Mouse (Mus musculus) adrenal gland, adult 18-20 months (tissue): ENCODE results near the gene Myoz2. TPM values are rescaled to one million over a fixed set of nuclear protein-coding genes. Genes with fewer than 3 reads are reported as not detected.

Experiments
- DNase-seq, 2 experiments: peaks; one replicate each; pipeline ENCODE4 v3.0.0; 2021 to 2022; ENCODE audit warnings: low spot score in 2 of 2
- microRNA-seq, 2 experiments: library from miRNA; unstranded; fragments of <30 nt; microRNA quantifications; one replicate each; pipeline ENCODE4 v1.2.0; 2021; ENCODE audit warnings: borderline number of aligned reads in 2 of 2
- total RNA-seq, 2 experiments: library from RNA; stranded (reverse); gene quantifications; 1 replicate in 1 of 2; 2 replicates in 1 of 2; pipeline ENCODE4 v1.2.3; 2021

Myoz2 gene
- total RNA-seq, 2 experiments from 2014 or later: 0.42 TPM; not detected in 1

GRCm38 (mm10) chr3:123009417-123009816 is 25.4 kb downstream of the Myoz2 start:
- DNase-seq: no peak

- no peak for DNase-seq
Measured at GRCm38 (mm10) chr3:123007386-123007785, 27.4 kb downstream of the Myoz2 start.

- DNase-seq: no peak
Measured at GRCm38 (mm10) chr3:123001053-123001452, 33.8 kb downstream of the Myoz2 start.

DNA sequence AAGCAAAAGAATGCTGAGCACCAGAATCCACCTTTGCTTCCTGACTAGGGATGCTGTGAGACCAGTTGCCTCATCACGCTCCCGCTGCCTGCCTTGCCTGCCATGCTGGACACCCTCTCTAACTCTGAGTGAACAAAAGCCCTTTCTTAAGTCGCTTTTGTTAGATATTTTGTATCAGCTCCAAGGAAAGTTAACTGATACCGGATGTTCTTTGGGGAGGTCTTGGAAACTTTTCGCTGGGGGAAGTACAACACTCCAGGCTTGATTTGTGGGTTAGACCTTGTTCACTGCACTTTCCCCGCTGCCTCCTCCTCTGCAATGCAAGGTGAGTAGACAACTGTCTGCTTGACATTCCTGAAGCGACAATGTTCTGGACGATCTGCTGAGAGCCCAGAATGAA is 36.3 kb downstream of the Myoz2 start:
- no peak for DNase-seq

GRCm38 (mm10) chr3:122996968-122997367 is 37.8 kb downstream of the Myoz2 start:
- DNase-seq: no peak

GRCm38 (mm10) chr3:122986906-122987305 is 47.9 kb downstream of the Myoz2 start:
- no peak for DNase-seq

DNA sequence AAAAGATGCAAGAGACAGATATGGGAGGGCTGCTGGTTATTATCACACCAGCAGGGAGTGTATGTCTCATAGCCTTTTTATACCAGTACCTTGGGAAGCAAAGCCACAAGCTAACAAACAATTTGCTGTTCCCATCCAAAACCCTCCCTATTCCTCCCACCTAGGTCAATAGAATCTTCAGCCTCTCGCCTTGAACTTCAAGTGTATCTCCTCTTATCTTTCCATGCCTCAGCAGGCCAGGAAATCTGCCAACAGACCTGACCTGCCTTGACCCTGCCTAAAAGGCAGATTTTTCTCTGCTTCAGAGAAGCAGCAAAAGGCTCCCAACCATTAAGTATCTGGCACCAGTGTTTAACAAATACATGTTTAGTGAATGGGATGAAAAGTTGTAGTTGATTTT is 48.4 kb downstream of the Myoz2 start:
- DNase-seq: peak; percentile 34 to 45

DNA sequence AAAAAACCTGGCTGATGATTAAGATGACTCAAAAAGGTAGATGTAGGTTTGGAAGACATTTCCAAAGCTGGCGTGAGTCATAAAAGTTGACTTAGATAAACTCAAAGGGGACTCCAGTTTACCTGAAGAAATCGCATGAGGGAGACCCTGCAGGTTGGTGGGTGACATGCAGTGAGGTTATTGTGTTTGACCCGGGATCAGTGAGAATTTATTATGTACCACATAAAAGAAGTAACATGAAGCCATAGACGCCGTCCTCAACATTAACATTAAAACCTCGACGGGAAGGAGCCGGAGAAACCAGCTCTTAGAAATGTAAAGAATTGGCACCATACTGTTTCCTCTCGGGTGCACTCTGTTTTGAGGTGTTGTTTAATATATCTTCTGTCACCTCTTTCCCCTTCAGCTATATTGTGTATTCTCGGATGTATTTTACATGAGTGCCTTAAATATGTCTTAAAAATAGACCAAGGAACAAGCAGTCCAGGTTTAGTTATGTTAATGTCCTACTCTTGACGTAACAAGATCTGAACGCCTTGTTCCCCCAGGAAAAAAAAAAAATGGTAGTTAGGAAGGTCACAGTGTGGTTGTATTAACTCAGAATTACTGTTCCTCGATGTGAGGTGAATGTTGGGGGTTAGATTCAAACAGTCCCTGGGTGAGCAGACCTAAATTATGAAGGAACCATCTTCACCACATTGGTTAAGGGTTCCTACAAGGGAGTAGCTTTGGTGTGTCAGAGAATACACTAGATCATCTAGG is 49.5 kb downstream of the Myoz2 start:
- DNase-seq: no peak

GRCm38 (mm10) chr3:122984249-122985182 is 50.3 kb downstream of the Myoz2 start, which contains the start of gene Usp53:
Gene Usp53 (minus strand): TSS chr3:122984510.
- DNase-seq: peak; percentile 93 to 96

GRCm38 (mm10) chr3:122983849-122984248 is 51.0 kb downstream of the Myoz2 start:
- DNase-seq: no peak

- DNase-seq: no peak
Measured at GRCm38 (mm10) chr3:122975964-122976363, 58.9 kb downstream of the Myoz2 start.

- DNase-seq: no peak
Measured at GRCm38 (mm10) chr3:122975363-122975762, 59.5 kb downstream of the Myoz2 start.

DNA sequence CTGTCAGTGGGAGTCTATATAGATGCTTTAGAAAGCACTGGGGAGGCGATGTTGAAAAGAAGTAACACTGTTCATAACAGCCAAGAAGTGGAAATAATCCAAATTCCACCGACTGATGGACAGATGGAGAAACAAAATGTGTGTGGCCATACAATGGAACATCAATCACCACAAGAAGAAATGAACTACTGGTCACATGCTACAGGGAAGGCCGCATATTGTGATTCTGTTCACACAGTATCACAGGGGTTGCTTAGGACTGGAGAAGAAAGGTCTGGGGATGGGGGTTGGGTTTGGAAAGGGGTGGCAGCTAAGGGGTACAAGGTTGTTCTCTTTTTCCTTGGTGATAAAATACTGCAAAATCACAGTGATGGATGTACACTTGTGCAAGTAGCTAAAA is 60.0 kb downstream of the Myoz2 start:
- DNase-seq: no peak

DNA sequence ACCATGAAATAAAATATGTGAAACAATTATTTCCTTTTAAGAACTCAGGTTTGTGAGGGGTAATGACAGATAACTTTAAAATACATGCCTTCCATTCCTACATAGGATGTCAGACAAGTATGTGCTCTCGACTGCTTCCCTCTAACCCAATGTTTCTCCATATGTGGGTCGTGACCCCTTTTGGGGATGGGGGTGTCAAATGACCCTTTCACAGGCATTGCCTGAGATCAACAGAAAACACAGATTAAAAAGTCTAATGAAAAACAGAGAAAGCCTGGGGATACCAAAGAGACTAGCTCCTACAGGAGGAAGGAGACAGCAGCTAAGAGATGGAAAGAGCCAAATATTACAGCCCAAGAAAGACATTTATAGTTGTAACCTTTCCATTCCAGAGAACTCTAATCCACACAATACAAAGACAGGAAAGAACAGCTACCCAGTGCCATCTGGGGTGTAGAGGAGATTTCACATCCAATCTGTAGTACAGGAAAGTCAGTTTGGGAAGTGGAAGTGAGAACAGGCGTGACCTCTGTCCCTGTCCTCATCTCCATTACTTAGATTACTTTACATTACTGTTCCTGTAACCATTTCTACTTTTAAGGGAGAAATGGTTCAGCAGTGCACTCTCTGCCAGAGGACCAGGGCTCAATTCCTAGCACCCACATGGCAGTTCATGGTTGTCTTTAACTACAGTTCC is 62.5 kb downstream of the Myoz2 start:
- DNase-seq: no peak

DNA sequence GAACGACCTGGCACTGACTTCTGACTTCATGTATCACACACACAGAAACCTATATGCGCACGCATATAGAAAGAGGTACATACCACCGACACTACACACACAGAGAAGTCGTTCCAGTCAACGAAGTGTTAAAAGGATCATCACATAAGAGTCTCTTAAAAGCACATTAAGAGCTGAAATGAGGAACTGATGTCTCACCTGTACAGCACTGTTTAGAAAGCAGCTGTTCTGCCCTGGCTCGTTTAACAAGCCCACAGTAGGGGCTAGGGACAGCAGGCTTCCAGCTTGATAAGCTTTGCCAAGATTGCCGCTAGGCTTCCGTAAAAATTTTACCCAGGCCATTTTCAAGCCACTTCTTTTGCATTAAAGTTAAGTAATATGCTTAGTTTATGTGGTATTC is 66.4 kb downstream of the Myoz2 start:
- DNase-seq: no peak

GRCm38 (mm10) chr3:122964301-122964700 is 70.5 kb downstream of the Myoz2 start:
- no peak for DNase-seq

Small RNA genes lying within 50 kb of the gene (microRNA-seq; reads per million reads assigned to microRNA genes)
- gene Gm22066: 0 reads per million in 2 experiments

Other genes with a start within 250 kb of the Myoz2 start
- not detected for gene Fabp2, start 139.9 kb downstream of the Myoz2 start, total RNA-seq
- gene Gm10959, start 115.7 kb downstream of the Myoz2 start, total RNA-seq: not detected
- 10 to 100 TPM; 51.6 to 53.2 TPM for gene 1810037I17Rik, start 110.8 kb downstream of the Myoz2 start, total RNA-seq
- gene Usp53, start 50.5 kb downstream of the Myoz2 start, total RNA-seq: 10 to 100 TPM; 24.8 to 28.2 TPM
- 10 to 100 TPM in 1 of 2 experiments, 1 to 10 TPM in 1; 7.6 to 20.7 TPM for gene Synpo2, start 201.1 kb upstream of the Myoz2 start, total RNA-seq
- gene Sec24d, start 232.4 kb upstream of the Myoz2 start, total RNA-seq: 100 to 1,000 TPM in 1 of 2 experiments, 10 to 100 TPM in 1; 45.0 to 159 TPM